Mouse (Mus musculus) ovary, adult 10 weeks (tissue): Measurements from ENCODE around the gene Uqcrc2. TPM values are rescaled to one million over a fixed set of nuclear protein-coding genes. Genes with fewer than 3 reads are reported as not detected.

Source experiments
- polyA plus RNA-seq: library from polyadenylated mRNA; stranded (reverse); fragments of 350-450 nt; fragmentation: Illumina TruSeq; extraction: RNeasy Lipid Tissue Mini Kit (QIAGEN cat#74804); gene quantifications from one replicate; pipeline ENCODE4 v1.2.3, GENCODE M21; 2014

Uqcrc2 gene
- polyA plus RNA-seq = 376 TPM

DNA sequence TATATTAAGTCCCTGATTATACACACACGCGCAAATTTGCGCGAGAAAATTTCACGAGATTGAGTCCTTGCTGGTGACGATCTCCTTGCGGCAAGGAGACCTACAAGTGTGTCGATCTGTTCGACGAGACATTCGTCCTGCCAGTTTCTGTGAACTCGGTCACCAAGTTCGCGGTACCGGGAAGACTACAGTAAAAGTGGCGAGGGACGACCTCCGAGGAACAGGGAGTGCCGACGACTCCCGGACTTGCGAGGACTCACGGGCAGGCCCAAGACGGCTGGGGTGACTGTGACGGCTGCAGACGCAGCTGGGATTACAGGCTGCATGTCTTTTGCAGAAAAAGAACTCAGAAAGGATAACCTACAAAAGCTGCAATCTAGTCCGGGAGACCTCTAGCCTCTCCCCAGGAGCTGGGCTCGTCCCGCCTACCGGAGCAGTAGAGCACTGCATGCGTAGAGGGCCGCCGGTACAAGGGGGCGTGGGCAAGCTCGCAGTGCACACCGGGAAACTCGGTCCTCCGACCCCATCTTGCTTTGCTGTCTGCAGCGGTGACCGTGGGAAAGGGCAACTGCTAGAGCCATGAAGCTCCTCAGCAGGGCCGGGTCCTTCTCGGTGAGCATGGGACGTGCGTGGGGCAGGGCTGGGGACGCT, at the start of gene Uqcrc2:
TSS of gene Uqcrc2 (plus strand) at position 466 of the 651 bp plus-strand sequence.

GRCm38 (mm10) chr7:120670153-120670875, 35.3 kb downstream of the Uqcrc2 start, which contains the start of gene Pdzd9:
Gene Pdzd9, minus strand, starts transcription at chr7:120670343.

DNA sequence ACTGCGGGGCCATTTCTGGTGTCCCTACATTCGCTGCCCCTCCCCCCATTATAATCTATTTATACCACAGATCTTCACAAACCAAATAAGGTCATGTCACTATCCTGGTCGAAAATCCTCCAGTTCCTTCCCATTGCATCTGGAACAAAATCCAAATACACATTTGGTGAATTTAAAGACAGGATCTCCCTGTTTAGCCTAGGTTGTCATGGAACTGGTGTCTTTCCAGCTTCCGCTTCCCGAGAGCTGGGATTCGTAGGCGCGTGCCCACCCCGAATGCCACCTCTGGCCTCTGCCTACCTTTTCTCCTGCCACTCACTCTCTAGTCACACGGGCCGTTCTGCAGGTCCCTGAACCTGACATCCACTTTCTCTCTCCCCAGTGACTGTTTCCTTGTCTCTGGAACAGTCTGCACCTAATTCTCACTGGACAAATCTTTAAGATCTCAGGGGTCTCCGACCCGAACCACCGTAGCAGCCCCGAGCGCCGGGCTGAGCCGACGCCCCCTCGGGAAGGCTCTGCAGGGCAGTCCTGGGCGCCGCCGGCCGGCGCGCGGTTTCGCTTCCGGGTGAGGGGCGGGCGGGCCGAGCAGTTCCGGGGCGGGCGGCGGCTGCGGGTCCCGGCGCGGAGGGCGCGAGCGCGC, 42.1 kb downstream of the Uqcrc2 start, which contains the start of gene Mosmo:
TSS of gene Mosmo (plus strand) at position 618 of the 643 bp plus-strand sequence.

Other genes with a start within 250 kb of the Uqcrc2 start
- not detected for gene Abca16, start 225.5 kb upstream of the Uqcrc2 start, polyA plus RNA-seq
- not detected for gene Pdzd9, start 35.2 kb downstream of the Uqcrc2 start, polyA plus RNA-seq
- gene Mosmo, start 42.4 kb downstream of the Uqcrc2 start, polyA plus RNA-seq = 69.1 TPM
- gene Vwa3a, start 104.1 kb downstream of the Uqcrc2 start, polyA plus RNA-seq = 2.1 TPM
- gene Gm5737, start 177.2 kb downstream of the Uqcrc2 start, polyA plus RNA-seq = not detected
- 8.7 TPM for gene Eef2k, start 207.7 kb downstream of the Uqcrc2 start, polyA plus RNA-seq